Mouse (Mus musculus): ENCODE data around the gene Mrrf.

DNA sequence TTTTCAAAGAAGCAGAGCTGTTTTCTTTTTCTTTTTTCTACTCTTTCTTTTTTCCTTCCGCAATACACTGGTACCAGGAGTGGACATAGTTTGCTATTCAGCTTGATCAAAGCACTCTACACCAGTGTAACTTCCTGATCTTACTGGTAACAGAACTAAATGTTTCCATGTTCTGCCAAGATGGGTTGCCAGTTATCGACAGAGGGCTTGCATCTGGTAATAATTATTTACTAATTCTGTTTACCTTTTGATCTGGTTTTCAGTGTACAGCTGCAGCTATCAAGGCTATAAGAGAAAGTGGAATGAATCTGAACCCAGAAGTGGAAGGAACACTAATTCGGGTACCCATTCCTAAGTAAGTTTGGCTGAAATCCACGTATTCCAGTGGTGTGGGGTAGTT, 23.1 kb downstream of the Mrrf start:
- no peak for TF ChIP-seq CTCF (IDR thresholded peaks at IDR 0.05; ENCODE audit: borderline replicate concordance, insufficient read depth, low read length)
- TF ChIP-seq POLR2A (IDR thresholded peaks at IDR 0.05; ENCODE audit: low read depth, low read length): no peak

Measured in embryonic fibroblast, embryonic 13.5 days (primary cell).